Mouse (Mus musculus): ENCODE measurements around the gene Lypd5. TPM values are rescaled to one million over a fixed set of nuclear protein-coding genes. Genes with fewer than 3 reads are reported as not detected.
"Not testable (repeated sequence)": the region's sequence is repeated elsewhere in the genome, so short reads cannot be mapped to it uniquely, and the experiment has no call there.

Gene Lypd5
- total and polyA plus RNA-seq, 2 experiments from 2014 or later, result 0.44 TPM; not detected in 1

GRCm38 (mm10) chr7:24400082-24400452 lies 51.1 kb downstream of the Lypd5 start:
- ATAC-seq (ENCODE audit: low FRiP score) (no peak), DNase-seq (ENCODE audit: low spot score) (no peak)
- H3K36me3 ChIP-seq (ENCODE audit: insufficient read depth, low read length), result peaks cover 8% of the 10 kb centered on the region; the same call in 1 of the 2 replicates
- TF ChIP-seq CTCF (IDR thresholded peaks at IDR 0.05), result no peak
- H3K4me3 ChIP-seq (ENCODE audit: low read depth, low read length), result peak overlapping the region; percentile 55
- peak overlapping the region; percentile 96 for H3K27ac ChIP-seq (ENCODE audit: low read depth, low read length)
- no peaks in the 10 kb centered on the region for H3K27me3 ChIP-seq (ENCODE audit: insufficient read depth, low read length)
- H3K4me1 ChIP-seq (ENCODE audit: insufficient read depth, low read length), result no peaks in the 10 kb centered on the region
- no peaks in the 10 kb centered on the region for H3K9me3 ChIP-seq (ENCODE audit: low read length)
- peak overlapping the region; percentile 72 for H3K9ac ChIP-seq (replicated peaks; ENCODE audit: low read length, poor library complexity, severe bottlenecking)
- peak overlapping the region; percentile 48 for H3K4me2 ChIP-seq (ENCODE audit: low read depth, low read length, poor library complexity, severe bottlenecking)
- 4% methylated on average over 3 of the region's 3 CpGs for WGBS

DNA sequence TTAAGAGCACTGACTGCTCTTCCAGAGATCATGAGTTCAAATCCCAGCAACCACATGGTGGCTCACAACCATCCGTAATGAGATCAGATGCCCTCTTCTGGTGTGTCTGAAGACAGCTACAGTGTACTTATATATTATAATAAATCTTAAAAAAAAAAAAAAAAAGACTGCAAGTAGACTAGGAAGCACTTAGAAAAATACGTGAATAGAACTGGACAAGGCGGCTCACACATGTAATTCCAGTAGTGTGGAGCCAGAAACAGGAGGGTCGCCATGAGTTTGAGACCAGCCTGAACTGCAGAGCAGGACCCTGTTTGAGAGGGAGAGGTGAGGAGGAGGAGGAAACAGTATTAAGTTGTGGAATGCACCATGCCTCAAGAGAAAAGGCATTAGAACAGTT lies 51.5 kb downstream of the Lypd5 start:
- not testable (repeated sequence) for H3K27ac ChIP-seq (ENCODE audit: low read depth, low read length); H3K4me2 ChIP-seq (ENCODE audit: low read depth, low read length, poor library complexity, severe bottlenecking); H3K27me3 ChIP-seq (ENCODE audit: insufficient read depth, low read length); ATAC-seq (ENCODE audit: low FRiP score); H3K4me1 ChIP-seq (ENCODE audit: insufficient read depth, low read length); H3K9me3 ChIP-seq (ENCODE audit: low read length); DNase-seq (ENCODE audit: low spot score); H3K9ac ChIP-seq (replicated peaks; ENCODE audit: low read length, poor library complexity, severe bottlenecking)
- 96% methylated on average over 4 of the region's 4 CpGs for WGBS
- peaks cover 12% of the 10 kb centered on the region for H3K36me3 ChIP-seq (ENCODE audit: insufficient read depth, low read length)
- peak overlapping the region; percentile 55; the same call in 1 of the 2 replicates for H3K4me3 ChIP-seq (ENCODE audit: low read depth, low read length)

DNA sequence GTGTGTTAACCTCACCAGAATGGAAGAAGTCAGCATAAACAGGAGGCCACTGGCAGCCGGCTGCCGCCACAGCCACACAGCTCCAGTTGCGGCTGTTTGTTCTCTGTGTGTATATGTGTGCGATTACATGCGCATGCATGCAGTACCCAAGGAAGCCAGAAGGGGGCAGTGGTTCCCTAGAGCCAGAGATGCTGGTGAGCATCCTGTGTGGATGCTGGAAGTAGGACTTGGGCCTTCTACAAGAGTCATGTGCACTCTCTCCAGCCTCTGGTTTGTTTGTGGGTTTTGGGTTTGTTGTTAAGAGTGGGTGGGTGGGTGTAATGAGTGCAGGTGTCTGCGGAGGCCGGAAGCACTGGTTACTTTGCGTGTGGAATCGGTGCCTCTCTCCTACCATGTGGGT lies 53.9 kb downstream of the Lypd5 start:
- no peak for ATAC-seq (ENCODE audit: low FRiP score)
- no peak for DNase-seq (ENCODE audit: low spot score)
- Histone ChIP-seq H3K4me3 (ENCODE audit: low read depth, low read length) (no peak overlapping the region), H3K27ac (ENCODE audit: low read depth, low read length) (no peak overlapping the region), H3K9me3 (ENCODE audit: low read length) (no peaks in the 10 kb centered on the region), H3K4me2 (ENCODE audit: low read depth, low read length, poor library complexity, severe bottlenecking) (no peak overlapping the region), H3K4me1 (ENCODE audit: insufficient read depth, low read length) (no peaks in the 10 kb centered on the region), H3K27me3 (ENCODE audit: insufficient read depth, low read length) (no peaks in the 10 kb centered on the region), H3K36me3 (ENCODE audit: insufficient read depth, low read length) (peaks cover 20% of the 10 kb centered on the region), H3K9ac (replicated peaks; ENCODE audit: low read length, poor library complexity, severe bottlenecking) (no peak overlapping the region)
- 99% methylated on average over 9 of the region's 9 CpGs for WGBS
- TF ChIP-seq CTCF (IDR thresholded peaks at IDR 0.05), result peak; percentile 70

Small RNA genes lying within 50 kb of the gene (microRNA-seq; reads per million reads assigned to microRNA genes)
- gene Gm27592 (ENCODE audit: borderline number of aligned reads), result not detected

Other genes with a start within 250 kb of the Lypd5 start
- 6.9 and 10.0 TPM in 2 replicates for gene Zfp112, start 236.9 kb upstream of the Lypd5 start, total RNA-seq (2014; rRNA removed)
- 4.2 and 4.3 TPM in 2 replicates for gene Zfp112, start 236.9 kb upstream of the Lypd5 start, polyA plus RNA-seq (2015; fragmentation: Nextera tagmentation; extraction: Ambion mirVana)
- 28.0 and 29.9 TPM in 2 replicates for gene Zfp235, start 215.0 kb upstream of the Lypd5 start, total RNA-seq (2014; rRNA removed)
- gene Zfp235, start 215.0 kb upstream of the Lypd5 start, polyA plus RNA-seq (2015; fragmentation: Nextera tagmentation; extraction: Ambion mirVana), result 20.4 and 22.8 TPM in 2 replicates
- gene Zfp114, start 174.1 kb upstream of the Lypd5 start, total RNA-seq (2014; rRNA removed), result 4.1 and 5.3 TPM in 2 replicates
- 2.1 and 2.4 TPM in 2 replicates for gene Zfp114, start 174.1 kb upstream of the Lypd5 start, polyA plus RNA-seq (2015; fragmentation: Nextera tagmentation; extraction: Ambion mirVana)
- gene Zfp111, start 137.8 kb upstream of the Lypd5 start, total RNA-seq (2014; rRNA removed), result 6.2 and 6.7 TPM in 2 replicates
- 2.5 and 2.6 TPM in 2 replicates for gene Zfp111, start 137.8 kb upstream of the Lypd5 start, polyA plus RNA-seq (2015; fragmentation: Nextera tagmentation; extraction: Ambion mirVana)
- gene Zfp109, start 111.6 kb upstream of the Lypd5 start, total RNA-seq (2014; rRNA removed), result 5.4 and 5.5 TPM in 2 replicates
- gene Zfp109, start 111.6 kb upstream of the Lypd5 start, polyA plus RNA-seq (2015; fragmentation: Nextera tagmentation; extraction: Ambion mirVana), result 2.5 TPM in 2 replicates
- 5.5 and 7.4 TPM in 2 replicates for gene Zfp108, start 94.4 kb upstream of the Lypd5 start, total RNA-seq (2014; rRNA removed)
- 3.4 and 3.7 TPM in 2 replicates for gene Zfp108, start 94.4 kb upstream of the Lypd5 start, polyA plus RNA-seq (2015; fragmentation: Nextera tagmentation; extraction: Ambion mirVana)
- 7.4 and 11.1 TPM in 2 replicates for gene Zfp93, start 78.8 kb upstream of the Lypd5 start, total RNA-seq (2014; rRNA removed)
- gene Zfp93, start 78.8 kb upstream of the Lypd5 start, polyA plus RNA-seq (2015; fragmentation: Nextera tagmentation; extraction: Ambion mirVana), result 2.2 and 2.7 TPM in 2 replicates
- gene Zfp61, start 48.0 kb upstream of the Lypd5 start, total RNA-seq (2014; rRNA removed), result 18.3 and 30.9 TPM in 2 replicates
- 30.3 and 32.4 TPM in 2 replicates for gene Zfp61, start 48.0 kb upstream of the Lypd5 start, polyA plus RNA-seq (2015; fragmentation: Nextera tagmentation; extraction: Ambion mirVana)
- 13.3 and 25.0 TPM in 2 replicates for gene Zfp94, start 32.5 kb upstream of the Lypd5 start, total RNA-seq (2014; rRNA removed)
- 17.4 and 22.9 TPM in 2 replicates for gene Zfp94, start 32.5 kb upstream of the Lypd5 start, polyA plus RNA-seq (2015; fragmentation: Nextera tagmentation; extraction: Ambion mirVana)
- not detected in 2 replicates for gene Tescl, start 15.3 kb upstream of the Lypd5 start, total RNA-seq (2014; rRNA removed)
- 0.19 TPM in 1 of 2 replicates, not detected in the other for gene Tescl, start 15.3 kb upstream of the Lypd5 start, polyA plus RNA-seq (2015; fragmentation: Nextera tagmentation; extraction: Ambion mirVana)
- gene Kcnn4, start 21.1 kb downstream of the Lypd5 start, total RNA-seq (2014; rRNA removed), result 0.27 and 2.5 TPM in 2 replicates
- gene Kcnn4, start 21.1 kb downstream of the Lypd5 start, polyA plus RNA-seq (2015; fragmentation: Nextera tagmentation; extraction: Ambion mirVana), result 0.81 and 1.1 TPM in 2 replicates
- gene Smg9, start 50.4 kb downstream of the Lypd5 start, total RNA-seq (2014; rRNA removed), result 34.2 and 50.0 TPM in 2 replicates
- 28.7 and 30.1 TPM in 2 replicates for gene Smg9, start 50.4 kb downstream of the Lypd5 start, polyA plus RNA-seq (2015; fragmentation: Nextera tagmentation; extraction: Ambion mirVana)
- not detected in 2 replicates for gene Irgc1, start 103.1 kb downstream of the Lypd5 start, total RNA-seq (2014; rRNA removed)
- not detected in 2 replicates for gene Irgc1, start 103.1 kb downstream of the Lypd5 start, polyA plus RNA-seq (2015; fragmentation: Nextera tagmentation; extraction: Ambion mirVana)
- gene Plaur, start 113.3 kb downstream of the Lypd5 start, total RNA-seq (2014; rRNA removed), result 1.4 and 3.7 TPM in 2 replicates
- 0.93 and 1.1 TPM in 2 replicates for gene Plaur, start 113.3 kb downstream of the Lypd5 start, polyA plus RNA-seq (2015; fragmentation: Nextera tagmentation; extraction: Ambion mirVana)
- gene Cadm4, start 132.8 kb downstream of the Lypd5 start, total RNA-seq (2014; rRNA removed), result 342 and 354 TPM in 2 replicates
- 82.0 and 88.1 TPM in 2 replicates for gene Cadm4, start 132.8 kb downstream of the Lypd5 start, polyA plus RNA-seq (2015; fragmentation: Nextera tagmentation; extraction: Ambion mirVana)
- gene Zfp428, start 157.8 kb downstream of the Lypd5 start, total RNA-seq (2014; rRNA removed), result 209 and 214 TPM in 2 replicates
- gene Zfp428, start 157.8 kb downstream of the Lypd5 start, polyA plus RNA-seq (2015; fragmentation: Nextera tagmentation; extraction: Ambion mirVana), result 297 and 314 TPM in 2 replicates
- not detected in 2 replicates for gene AC161166.1, start 163.3 kb downstream of the Lypd5 start, total RNA-seq (2014; rRNA removed)
- 0.47 and 0.78 TPM in 2 replicates for gene AC161166.1, start 163.3 kb downstream of the Lypd5 start, polyA plus RNA-seq (2015; fragmentation: Nextera tagmentation; extraction: Ambion mirVana)
- gene Irgq, start 181.5 kb downstream of the Lypd5 start, total RNA-seq (2014; rRNA removed), result 115 and 119 TPM in 2 replicates
- 21.8 and 23.9 TPM in 2 replicates for gene Irgq, start 181.5 kb downstream of the Lypd5 start, polyA plus RNA-seq (2015; fragmentation: Nextera tagmentation; extraction: Ambion mirVana)
- not detected in 2 replicates for gene Pinlyp, start 196.9 kb downstream of the Lypd5 start, total RNA-seq (2014; rRNA removed)
- gene Pinlyp, start 196.9 kb downstream of the Lypd5 start, polyA plus RNA-seq (2015; fragmentation: Nextera tagmentation; extraction: Ambion mirVana), result not detected in 2 replicates
- 44.6 and 51.8 TPM in 2 replicates for gene Xrcc1, start 197.1 kb downstream of the Lypd5 start, total RNA-seq (2014; rRNA removed)
- 41.9 and 43.3 TPM in 2 replicates for gene Xrcc1, start 197.1 kb downstream of the Lypd5 start, polyA plus RNA-seq (2015; fragmentation: Nextera tagmentation; extraction: Ambion mirVana)
- gene Ethe1, start 238.3 kb downstream of the Lypd5 start, total RNA-seq (2014; rRNA removed), result 32.2 and 33.4 TPM in 2 replicates
- 31.3 and 31.6 TPM in 2 replicates for gene Ethe1, start 238.3 kb downstream of the Lypd5 start, polyA plus RNA-seq (2015; fragmentation: Nextera tagmentation; extraction: Ambion mirVana)
- gene Zfp575, start 238.4 kb downstream of the Lypd5 start, total RNA-seq (2014; rRNA removed), result 2.3 and 3.2 TPM in 2 replicates
- gene Zfp575, start 238.4 kb downstream of the Lypd5 start, polyA plus RNA-seq (2015; fragmentation: Nextera tagmentation; extraction: Ambion mirVana), result 28.3 and 29.5 TPM in 2 replicates